Mouse (Mus musculus): ENCODE measurements at regions not wholly inside any gene's neighbourhood (a gene's known extent, or its start where the extent isn't known, plus 50 kb on each side); places are given as distances from the start of the nearest gene placed in this dataset.

DNA sequence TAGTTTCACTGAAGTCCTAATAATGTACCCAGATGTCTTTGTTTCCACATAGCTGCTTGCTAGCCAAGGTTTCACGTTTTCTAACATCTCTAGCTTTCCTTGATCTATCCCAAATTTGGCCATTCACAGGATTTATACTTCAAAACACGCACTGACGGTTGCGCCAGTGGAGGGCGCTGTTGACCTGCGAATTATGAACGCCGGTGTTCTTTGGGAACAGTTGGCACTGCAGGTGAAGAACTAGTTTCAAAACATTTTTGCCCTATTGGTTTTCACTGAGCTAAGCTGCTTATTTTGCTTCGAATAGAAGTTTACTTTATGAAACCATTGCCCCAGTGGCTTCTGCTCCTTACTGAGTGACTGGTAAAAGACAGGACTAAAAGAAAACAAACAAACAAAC lies 76.7 kb upstream of the Slitrk3 start:
- DNase-seq, result peak; percentile 3

DNA sequence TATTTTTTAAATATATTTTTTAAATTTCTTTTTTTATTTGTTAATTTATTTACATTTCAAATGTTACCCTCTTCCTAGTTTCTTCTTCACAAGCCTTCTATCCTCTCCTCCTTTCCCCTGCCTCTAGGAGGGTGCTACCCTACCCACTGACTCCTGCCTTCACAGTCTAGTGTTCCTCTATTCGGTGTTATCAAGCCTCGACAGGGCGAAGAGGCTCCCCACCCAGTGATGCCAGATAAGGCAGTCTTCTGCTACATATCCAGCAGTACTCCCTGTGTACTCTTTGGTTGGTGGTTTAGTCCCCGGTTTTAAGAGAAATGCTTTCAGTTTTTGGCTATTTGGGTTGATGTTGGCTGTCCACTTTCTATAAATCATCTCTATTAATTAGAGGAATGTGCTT lies 67.5 kb upstream of the Slitrk3 start:
- no peak for DNase-seq

DNA sequence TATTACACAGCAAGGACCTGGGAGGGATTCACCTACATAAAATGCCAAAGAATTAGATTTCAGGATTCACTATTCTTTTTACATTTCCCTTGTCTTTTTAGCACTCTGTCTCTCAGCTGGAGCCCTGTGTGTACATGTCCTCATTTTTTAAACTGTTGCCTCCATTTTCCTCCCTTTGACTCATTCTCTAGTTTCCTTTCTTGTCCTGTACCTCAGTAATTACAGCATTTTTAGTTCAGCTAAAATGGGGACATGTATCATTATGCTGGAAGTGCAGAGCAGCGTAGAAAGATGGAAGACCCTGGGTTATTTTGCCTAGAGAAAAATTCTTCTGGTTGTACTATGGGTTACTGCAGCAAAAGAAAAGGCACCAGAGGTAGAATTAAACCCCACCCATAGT lies 51.5 kb upstream of the Slitrk3 start:
- DNase-seq, result no peak

Data from kidney, adult 18-20 months (tissue).